Mouse (Mus musculus) layer of hippocampus, adult 2 months (tissue): ENCODE measurements at regions not wholly inside any gene's neighbourhood (a gene's known extent, or its start where the extent isn't known, plus 50 kb on each side); places are given as distances from the start of the nearest gene placed in this dataset.
A peak's percentile ranks its signal among the peaks of the same experiment; 100 is the strongest.

Source experiments
- DNase-seq, 2 experiments: peaks; one replicate each; pipeline ENCODE4 v3.0.0; 2022; ENCODE audit warnings: low spot score in 2 of 2
- H3K27ac ChIP-seq: fragments of 200-600 bp; 2 replicates; pipeline ENCODE4 v1.8.1; 2022
- H3K4me3 ChIP-seq: fragments of 200-600 bp; 2 replicates; pipeline ENCODE4 v1.8.1; 2022; ENCODE audit warnings: mild to moderate bottlenecking
- CTCF ChIP-seq: fragments of 200-600 bp; conservative IDR thresholded peaks from 2 replicates; pipeline ENCODE4 v1.8.1; 2022; ENCODE audit warnings: antibody characterized with exemption, mild to moderate bottlenecking, moderate library complexity

- no peak for DNase-seq
- peak; percentile 31 for TF ChIP-seq CTCF
- Histone ChIP-seq H3K27ac (no peak overlapping the region), H3K4me3 (no peak overlapping the region)
These were observed 129.6 kb downstream of the Trim33 start for GRCm38 (mm10) chr3:103408724-103409123.

- no peak for DNase-seq
- no peak for TF ChIP-seq CTCF
- Histone ChIP-seq H3K4me3 (no peak overlapping the region), H3K27ac (no peak overlapping the region)
These were observed 133.2 kb downstream of the Trim33 start for GRCm38 (mm10) chr3:103412247-103412646.

GRCm38 (mm10) chr3:103415051-103415695 is 136.1 kb downstream of the Trim33 start:
- no peak for DNase-seq
- Histone ChIP-seq H3K27ac (no peak overlapping the region), H3K4me3 (no peak overlapping the region)
- no peak for TF ChIP-seq CTCF

GRCm38 (mm10) chr3:103416296-103416695 is 137.2 kb downstream of the Trim33 start:
- H3K27ac ChIP-seq: no peak overlapping the region; the same call in 1 of the 2 replicates
- no peak for DNase-seq
- TF ChIP-seq CTCF: no peak
- H3K4me3 ChIP-seq: no peak overlapping the region

GRCm38 (mm10) chr3:103417781-103418180 is 138.7 kb downstream of the Trim33 start:
- Histone ChIP-seq H3K27ac (no peak overlapping the region), H3K4me3 (no peak overlapping the region)
- no peak for DNase-seq
- no peak for TF ChIP-seq CTCF

GRCm38 (mm10) chr3:103419761-103420620 is 140.9 kb downstream of the Trim33 start:
- peak; percentile 64 for TF ChIP-seq CTCF
- DNase-seq: no peak
- Histone ChIP-seq H3K4me3 (no peak overlapping the region), H3K27ac (peak overlapping the region; percentile 54; the same call in 1 of the 2 replicates)

GRCm38 (mm10) chr3:103420621-103421274 is 141.7 kb downstream of the Trim33 start:
- Histone ChIP-seq H3K4me3 (peak overlapping the region; percentile 11; the same call in 1 of the 2 replicates), H3K27ac (peak overlapping the region; percentile 43; the same call in 1 of the 2 replicates)
- DNase-seq: no peak
- TF ChIP-seq CTCF: no peak

- no peak for TF ChIP-seq CTCF
- Histone ChIP-seq H3K4me3 (peak overlapping the region; percentile 11; the same call in 1 of the 2 replicates), H3K27ac (peak overlapping the region; percentile 43; the same call in 1 of the 2 replicates)
- no peak for DNase-seq
These were observed 142.2 kb downstream of the Trim33 start for GRCm38 (mm10) chr3:103421275-103421621.

- no peak for TF ChIP-seq CTCF
- Histone ChIP-seq H3K27ac (no peak overlapping the region), H3K4me3 (no peak overlapping the region)
- DNase-seq: no peak
These were observed 143.7 kb downstream of the Trim33 start for GRCm38 (mm10) chr3:103422806-103423205.

- DNase-seq: no peak
- no peak overlapping the region for H3K4me3 ChIP-seq
- no peak for TF ChIP-seq CTCF
- no peak overlapping the region for H3K27ac ChIP-seq
These were observed 144.2 kb downstream of the Trim33 start for GRCm38 (mm10) chr3:103423290-103423689.

GRCm38 (mm10) chr3:103425812-103426430 is 146.8 kb downstream of the Trim33 start:
- DNase-seq: no peak
- no peak overlapping the region for H3K27ac ChIP-seq
- H3K4me3 ChIP-seq: no peak overlapping the region
- no peak for TF ChIP-seq CTCF

- H3K27ac ChIP-seq: no peak overlapping the region
- no peak overlapping the region for H3K4me3 ChIP-seq
- DNase-seq: peak in 1 of 2 experiments; percentile 24
- TF ChIP-seq CTCF: peak; percentile 65
These were observed 145.7 kb upstream of the Syt6 start for GRCm38 (mm10) chr3:103429227-103429788.
